Mouse (Mus musculus): ENCODE data around the gene Sh3rf3.

DNA sequence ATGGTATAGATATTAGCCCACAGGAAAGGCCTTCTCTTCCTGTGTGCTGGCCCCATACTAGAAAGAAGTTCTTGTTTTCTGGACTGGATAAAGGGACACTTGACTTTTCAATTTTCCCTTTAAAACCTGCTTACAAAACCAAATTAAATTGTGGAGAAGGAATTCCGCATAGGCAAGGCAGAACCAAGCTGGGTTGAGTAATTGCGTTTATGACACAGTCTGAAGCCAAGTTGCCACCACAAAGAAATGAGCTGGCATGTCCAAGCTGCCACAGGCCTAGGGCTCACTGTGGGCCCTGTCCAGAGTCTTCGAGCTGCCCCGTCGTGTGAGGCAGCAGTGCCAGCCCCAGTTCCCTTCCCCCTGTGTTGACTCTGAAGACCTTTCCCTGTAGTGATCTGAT is 156.2 kb downstream of the Sh3rf3 start:
- TF ChIP-seq CTCF (IDR thresholded peaks at IDR 0.05; ENCODE audit: low read depth) = no peak
- TF ChIP-seq EP300 (IDR thresholded peaks at IDR 0.05; ENCODE audit: low read depth) = no peak
